Mouse (Mus musculus): ENCODE results near the gene Tgm4. TPM values are rescaled to one million over a fixed set of nuclear protein-coding genes. Genes with fewer than 3 reads are reported as not detected.

Gene Tgm4
- polyA plus RNA-seq, 1 experiment = 0.28 TPM

GRCm38 (mm10) chr9:123080796-123081195 lies 46.3 kb downstream of the Tgm4 start:
- H3K27me3 ChIP-seq (ENCODE audit: control insufficient read depth, insufficient read depth, low read length) = no peaks in the 10 kb centered on the region
- H3K4me3 ChIP-seq (ENCODE audit: control insufficient read depth, low read depth, low read length) = no peak overlapping the region
- H3K36me3 ChIP-seq (ENCODE audit: control insufficient read depth, insufficient read depth, low read length) = no peaks in the 10 kb centered on the region; the same call in 1 of the 2 replicates
- H3K27ac ChIP-seq (ENCODE audit: control insufficient read depth, insufficient read depth, low read depth, low read length) = no peak overlapping the region
- H3K4me1 ChIP-seq (ENCODE audit: control insufficient read depth, insufficient read depth, low read length) = no peaks in the 10 kb centered on the region
- TF ChIP-seq CTCF (IDR thresholded peaks at IDR 0.05; ENCODE audit: control insufficient read depth, insufficient read depth, insufficient replicate concordance, low read depth, low read length) (no peak), POLR2A (IDR thresholded peaks at IDR 0.05; ENCODE audit: control insufficient read depth, low read depth, low read length) (no peak)

- TF ChIP-seq POLR2A (IDR thresholded peaks at IDR 0.05; ENCODE audit: control insufficient read depth, low read depth, low read length) = no peak
- TF ChIP-seq CTCF (IDR thresholded peaks at IDR 0.05; ENCODE audit: control insufficient read depth, insufficient read depth, insufficient replicate concordance, low read depth, low read length) = no peak
- no peaks in the 10 kb centered on the region for H3K27me3 ChIP-seq (ENCODE audit: control insufficient read depth, insufficient read depth, low read length)
- H3K27ac ChIP-seq (ENCODE audit: control insufficient read depth, insufficient read depth, low read depth, low read length) = no peak overlapping the region
- H3K4me1 ChIP-seq (ENCODE audit: control insufficient read depth, insufficient read depth, low read length) = no peaks in the 10 kb centered on the region
- H3K4me3 ChIP-seq (ENCODE audit: control insufficient read depth, low read depth, low read length) = no peak overlapping the region
- peaks cover 3% of the 10 kb centered on the region; the same call in 1 of the 2 replicates for H3K36me3 ChIP-seq (ENCODE audit: control insufficient read depth, insufficient read depth, low read length)
Measured at GRCm38 (mm10) chr9:123085373-123085772, 50.8 kb downstream of the Tgm4 start.

GRCm38 (mm10) chr9:123087558-123087957 lies 53.0 kb downstream of the Tgm4 start:
- TF ChIP-seq CTCF (IDR thresholded peaks at IDR 0.05; ENCODE audit: control insufficient read depth, insufficient read depth, insufficient replicate concordance, low read depth, low read length) (no peak), POLR2A (IDR thresholded peaks at IDR 0.05; ENCODE audit: control insufficient read depth, low read depth, low read length) (no peak)
- Histone ChIP-seq H3K27me3 (ENCODE audit: control insufficient read depth, insufficient read depth, low read length) (no peaks in the 10 kb centered on the region), H3K4me3 (ENCODE audit: control insufficient read depth, low read depth, low read length) (no peak overlapping the region), H3K27ac (ENCODE audit: control insufficient read depth, insufficient read depth, low read depth, low read length) (no peak overlapping the region), H3K36me3 (ENCODE audit: control insufficient read depth, insufficient read depth, low read length) (peaks cover 3% of the 10 kb centered on the region; the same call in 1 of the 2 replicates), H3K4me1 (ENCODE audit: control insufficient read depth, insufficient read depth, low read length) (no peaks in the 10 kb centered on the region)

GRCm38 (mm10) chr9:123090844-123091243 lies 56.3 kb downstream of the Tgm4 start:
- no peak for TF ChIP-seq CTCF (IDR thresholded peaks at IDR 0.05; ENCODE audit: control insufficient read depth, insufficient read depth, insufficient replicate concordance, low read depth, low read length)
- no peak for TF ChIP-seq POLR2A (IDR thresholded peaks at IDR 0.05; ENCODE audit: control insufficient read depth, low read depth, low read length)
- H3K4me3 ChIP-seq (ENCODE audit: control insufficient read depth, low read depth, low read length) = no peak overlapping the region
- H3K36me3 ChIP-seq (ENCODE audit: control insufficient read depth, insufficient read depth, low read length) = peaks cover 3% of the 10 kb centered on the region
- H3K27me3 ChIP-seq (ENCODE audit: control insufficient read depth, insufficient read depth, low read length) = no peaks in the 10 kb centered on the region
- no peak overlapping the region for H3K27ac ChIP-seq (ENCODE audit: control insufficient read depth, insufficient read depth, low read depth, low read length)
- H3K4me1 ChIP-seq (ENCODE audit: control insufficient read depth, insufficient read depth, low read length) = no peaks in the 10 kb centered on the region

- Histone ChIP-seq H3K36me3 (ENCODE audit: control insufficient read depth, insufficient read depth, low read length) (peaks cover 1% of the 10 kb centered on the region; the same call in 1 of the 2 replicates), H3K4me3 (ENCODE audit: control insufficient read depth, low read depth, low read length) (no peak overlapping the region), H3K27me3 (ENCODE audit: control insufficient read depth, insufficient read depth, low read length) (no peaks in the 10 kb centered on the region), H3K4me1 (ENCODE audit: control insufficient read depth, insufficient read depth, low read length) (no peaks in the 10 kb centered on the region), H3K27ac (ENCODE audit: control insufficient read depth, insufficient read depth, low read depth, low read length) (no peak overlapping the region)
- TF ChIP-seq CTCF (IDR thresholded peaks at IDR 0.05; ENCODE audit: control insufficient read depth, insufficient read depth, insufficient replicate concordance, low read depth, low read length) (no peak), POLR2A (IDR thresholded peaks at IDR 0.05; ENCODE audit: control insufficient read depth, low read depth, low read length) (no peak)
Measured at GRCm38 (mm10) chr9:123099631-123100455, 65.3 kb downstream of the Tgm4 start.

GRCm38 (mm10) chr9:123103425-123103824 lies 68.9 kb downstream of the Tgm4 start:
- Histone ChIP-seq H3K27ac (ENCODE audit: control insufficient read depth, insufficient read depth, low read depth, low read length) (no peak overlapping the region), H3K36me3 (ENCODE audit: control insufficient read depth, insufficient read depth, low read length) (0 out of 2 replicates have a peak, but pooled peaks cover 1% of the 10 kb centered on the region), H3K27me3 (ENCODE audit: control insufficient read depth, insufficient read depth, low read length) (no peaks in the 10 kb centered on the region), H3K4me3 (ENCODE audit: control insufficient read depth, low read depth, low read length) (no peak overlapping the region), H3K4me1 (ENCODE audit: control insufficient read depth, insufficient read depth, low read length) (no peaks in the 10 kb centered on the region)
- TF ChIP-seq CTCF (IDR thresholded peaks at IDR 0.05; ENCODE audit: control insufficient read depth, insufficient read depth, insufficient replicate concordance, low read depth, low read length) = no peak
- no peak for TF ChIP-seq POLR2A (IDR thresholded peaks at IDR 0.05; ENCODE audit: control insufficient read depth, low read depth, low read length)

- Histone ChIP-seq H3K4me3 (ENCODE audit: control insufficient read depth, low read depth, low read length) (no peak overlapping the region), H3K36me3 (ENCODE audit: control insufficient read depth, insufficient read depth, low read length) (no peaks in the 10 kb centered on the region), H3K27me3 (ENCODE audit: control insufficient read depth, insufficient read depth, low read length) (no peaks in the 10 kb centered on the region), H3K27ac (ENCODE audit: control insufficient read depth, insufficient read depth, low read depth, low read length) (no peak overlapping the region), H3K4me1 (ENCODE audit: control insufficient read depth, insufficient read depth, low read length) (no peaks in the 10 kb centered on the region)
- no peak for TF ChIP-seq POLR2A (IDR thresholded peaks at IDR 0.05; ENCODE audit: control insufficient read depth, low read depth, low read length)
- TF ChIP-seq CTCF (IDR thresholded peaks at IDR 0.05; ENCODE audit: control insufficient read depth, insufficient read depth, insufficient replicate concordance, low read depth, low read length) = no peak
Measured at GRCm38 (mm10) chr9:123104362-123104761, 69.8 kb downstream of the Tgm4 start.

Measured in testis, adult 2 months (tissue).